Mouse (Mus musculus) C2C12 (cell line): ENCODE data around the gene Recql5.

Experiments
- CTCF ChIP-seq: IDR thresholded peaks from one replicate; pipeline ENCODE4 v1.5.1; 2011; ENCODE audit not compliant: control insufficient read depth, insufficient read depth, insufficient read length
- USF1 ChIP-seq: IDR thresholded peaks from one replicate; pipeline ENCODE4 v1.6.1; 2011; ENCODE audit warnings: low read depth, mild to moderate bottlenecking, control low read depth, moderate library complexity

DNA sequence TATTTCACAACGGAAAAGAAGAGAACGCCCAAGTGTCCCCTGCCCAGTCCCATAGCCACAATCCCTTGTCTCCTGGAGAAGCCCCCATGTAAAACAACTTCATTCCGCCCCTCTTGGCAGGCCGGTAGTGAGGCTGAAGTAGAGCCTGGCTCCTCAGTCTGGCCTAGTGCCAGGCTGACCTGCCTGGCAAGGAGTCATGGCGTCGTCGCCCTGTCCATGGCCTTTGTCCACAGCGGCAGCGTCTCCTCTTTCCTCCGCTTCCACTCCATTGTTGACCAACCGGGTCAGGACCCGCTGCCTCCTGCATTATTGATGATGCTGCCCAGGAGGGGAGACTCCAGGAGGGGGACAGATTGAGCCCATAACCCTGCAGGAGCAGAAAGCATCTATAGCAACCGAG is 75.3 kb downstream of the Recql5 start:
- TF ChIP-seq CTCF (no peak), USF1 (no peak)
